Mouse (Mus musculus): ENCODE results near the gene Chrdl2. TPM values are rescaled to one million over a fixed set of nuclear protein-coding genes. Genes with fewer than 3 reads are reported as not detected.

The Chrdl2 gene
- polyA plus RNA-seq, 1 experiment from 2014 or later, result 0.48 TPM

DNA sequence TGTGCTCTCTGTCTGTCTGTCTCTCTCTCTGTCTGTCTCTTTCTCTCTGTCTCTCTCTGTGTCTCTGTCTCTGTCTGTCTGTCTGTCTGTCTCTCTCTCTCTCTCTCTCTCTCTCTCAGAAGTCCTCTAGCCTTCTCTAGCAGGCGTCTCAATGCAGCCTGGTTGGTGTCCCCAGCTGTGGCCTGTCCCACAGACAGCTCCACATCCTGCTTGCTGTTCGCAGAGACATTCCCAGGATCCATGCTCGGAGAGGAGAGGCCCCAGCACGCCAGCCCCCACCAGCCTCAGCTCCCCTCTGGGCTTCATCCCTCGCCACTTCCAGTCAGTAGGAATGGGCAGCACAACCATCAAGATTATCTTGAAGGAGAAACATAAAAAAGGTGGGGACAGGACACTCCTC, 21.4 kb downstream of the Chrdl2 start:
- no peak overlapping the region for H3K4me3 ChIP-seq (ENCODE audit: low read depth, low read length)

DNA sequence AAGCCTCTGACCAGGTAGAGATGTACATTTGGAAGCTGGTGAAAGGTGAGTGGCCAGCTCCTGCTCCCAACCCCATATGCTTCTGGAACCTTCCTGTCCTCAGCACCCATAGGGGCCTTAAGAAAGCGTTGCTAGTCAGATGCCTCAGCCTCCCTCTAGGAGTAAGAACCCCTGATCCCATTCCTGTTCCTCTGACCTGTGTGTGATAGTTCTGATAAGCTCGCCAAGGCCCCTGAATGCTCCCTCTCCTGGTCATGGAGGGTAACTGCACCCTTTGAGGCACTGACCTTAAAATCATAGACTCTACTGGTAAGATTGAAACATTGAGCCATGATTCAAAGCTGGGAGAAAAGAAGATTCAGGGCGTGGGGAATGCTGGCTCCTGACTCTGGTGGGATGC, 23.3 kb downstream of the Chrdl2 start:
- H3K4me2 ChIP-seq (ENCODE audit: low read length), result no peak overlapping the region
- no peak overlapping the region for H3K4me3 ChIP-seq (ENCODE audit: low read depth, low read length)
- H3K9me3 ChIP-seq (replicated peaks; ENCODE audit: control insufficient read depth, low read length, poor library complexity, severe bottlenecking), result no peaks in the 10 kb centered on the region
- H3K27ac ChIP-seq (ENCODE audit: low read length), result no peak overlapping the region
- H3K27me3 ChIP-seq (ENCODE audit: control insufficient read depth, insufficient read depth, low read depth, low read length), result no peaks in the 10 kb centered on the region
- WGBS, result 37% methylated on average over 3 of the region's 3 CpGs
- H3K36me3 ChIP-seq (ENCODE audit: control insufficient read depth, insufficient read depth, low read length), result no peaks in the 10 kb centered on the region
- H3K4me1 ChIP-seq (ENCODE audit: control insufficient read depth, insufficient read depth, low read length), result no peaks in the 10 kb centered on the region
- ATAC-seq, result no peak
- H3K9ac ChIP-seq (ENCODE audit: low read depth, low read length), result no peak overlapping the region

More for the DNA sequence above, 21.4 kb downstream of the Chrdl2 start:
- Histone ChIP-seq H3K27me3 (ENCODE audit: control insufficient read depth, insufficient read depth, low read depth, low read length) (no peaks in the 10 kb centered on the region), H3K4me1 (ENCODE audit: control insufficient read depth, insufficient read depth, low read length) (no peaks in the 10 kb centered on the region), H3K9me3 (replicated peaks; ENCODE audit: control insufficient read depth, low read length, poor library complexity, severe bottlenecking) (0 out of 2 replicates have a peak, but pooled peaks cover 2% of the 10 kb centered on the region), H3K36me3 (ENCODE audit: control insufficient read depth, insufficient read depth, low read length) (no peaks in the 10 kb centered on the region), H3K9ac (ENCODE audit: low read depth, low read length) (no peak overlapping the region), H3K27ac (ENCODE audit: low read length) (no peak overlapping the region), H3K4me2 (ENCODE audit: low read length) (no peak overlapping the region)
- no peak for ATAC-seq
- 73% methylated on average over 5 of the region's 5 CpGs for WGBS

DNA sequence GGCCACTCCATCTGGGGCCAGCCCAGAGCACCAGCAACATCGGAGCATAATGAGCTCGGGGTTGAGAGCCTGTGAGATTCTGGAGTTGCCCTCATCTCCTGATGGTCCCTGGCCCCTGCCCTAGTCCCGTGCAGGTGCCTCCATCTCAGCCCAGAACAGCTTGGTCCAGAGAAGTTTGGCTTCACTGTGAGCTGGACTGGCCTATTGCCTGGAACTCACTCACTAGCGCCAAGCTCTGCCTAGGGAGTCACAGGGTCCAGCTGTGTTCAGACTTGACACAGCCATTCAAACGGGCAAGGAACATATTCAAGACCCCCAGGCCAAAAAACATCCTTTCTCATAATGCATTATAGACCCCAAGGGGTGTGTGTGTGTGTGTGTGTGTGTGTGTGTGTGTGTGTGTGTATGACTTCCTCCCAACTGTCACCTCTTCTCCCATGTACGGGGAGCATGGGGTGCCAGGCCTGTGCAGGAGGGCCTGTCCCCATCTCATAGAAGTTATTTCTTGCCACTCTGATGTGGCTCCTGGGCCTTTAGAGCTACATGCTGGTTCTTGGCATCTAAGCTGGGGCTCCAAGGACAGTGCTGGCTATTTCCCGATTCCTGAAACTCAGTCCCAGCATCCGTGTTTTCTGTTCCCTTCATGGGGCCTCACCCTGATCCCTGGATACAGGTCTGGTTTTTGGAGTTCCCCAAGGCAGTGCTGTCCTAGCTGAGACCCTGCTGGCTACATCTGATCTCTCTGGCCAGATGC, 25.2 kb downstream of the Chrdl2 start:
- Histone ChIP-seq H3K4me1 (ENCODE audit: control insufficient read depth, insufficient read depth, low read length) (no peaks in the 10 kb centered on the region), H3K9me3 (replicated peaks; ENCODE audit: control insufficient read depth, low read length, poor library complexity, severe bottlenecking) (no peaks in the 10 kb centered on the region), H3K4me3 (ENCODE audit: low read depth, low read length) (no peak overlapping the region), H3K27ac (ENCODE audit: low read length) (no peak overlapping the region), H3K36me3 (ENCODE audit: control insufficient read depth, insufficient read depth, low read length) (no peaks in the 10 kb centered on the region), H3K4me2 (ENCODE audit: low read length) (no peak overlapping the region), H3K9ac (ENCODE audit: low read depth, low read length) (no peak overlapping the region), H3K27me3 (ENCODE audit: control insufficient read depth, insufficient read depth, low read depth, low read length) (no peaks in the 10 kb centered on the region)
- WGBS, result 82% methylated on average over 8 of the region's 8 CpGs
- no peak for ATAC-seq

DNA sequence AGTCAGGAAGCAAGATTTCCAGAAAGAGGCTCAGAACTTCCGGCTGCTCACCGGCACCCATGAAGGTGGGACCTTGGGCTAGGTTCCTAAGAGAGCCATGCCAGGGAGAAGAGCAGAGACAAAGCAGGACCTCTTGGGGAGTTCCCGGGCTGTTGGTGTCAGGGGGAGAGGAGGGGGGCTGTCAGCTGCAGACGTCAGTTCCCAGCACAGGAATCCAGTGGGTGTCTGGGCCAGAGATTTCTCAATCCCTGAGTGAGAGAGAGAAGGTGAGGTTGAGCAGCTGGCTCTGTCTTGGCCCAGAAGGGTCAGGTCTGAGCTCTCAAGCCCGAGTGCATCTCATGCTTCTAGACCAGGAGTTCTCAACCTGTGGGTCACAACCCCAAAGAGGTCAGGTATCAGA, 27.7 kb downstream of the Chrdl2 start:
- Histone ChIP-seq H3K9ac (ENCODE audit: low read depth, low read length) (no peak overlapping the region), H3K4me2 (ENCODE audit: low read length) (no peak overlapping the region), H3K27ac (ENCODE audit: low read length) (no peak overlapping the region), H3K9me3 (replicated peaks; ENCODE audit: control insufficient read depth, low read length, poor library complexity, severe bottlenecking) (no peaks in the 10 kb centered on the region), H3K36me3 (ENCODE audit: control insufficient read depth, insufficient read depth, low read length) (no peaks in the 10 kb centered on the region), H3K4me1 (ENCODE audit: control insufficient read depth, insufficient read depth, low read length) (no peaks in the 10 kb centered on the region), H3K27me3 (ENCODE audit: control insufficient read depth, insufficient read depth, low read depth, low read length) (no peaks in the 10 kb centered on the region), H3K4me3 (ENCODE audit: low read depth, low read length) (no peak overlapping the region)
- WGBS, result 67% methylated on average over 5 of the region's 5 CpGs
- ATAC-seq, result no peak

DNA sequence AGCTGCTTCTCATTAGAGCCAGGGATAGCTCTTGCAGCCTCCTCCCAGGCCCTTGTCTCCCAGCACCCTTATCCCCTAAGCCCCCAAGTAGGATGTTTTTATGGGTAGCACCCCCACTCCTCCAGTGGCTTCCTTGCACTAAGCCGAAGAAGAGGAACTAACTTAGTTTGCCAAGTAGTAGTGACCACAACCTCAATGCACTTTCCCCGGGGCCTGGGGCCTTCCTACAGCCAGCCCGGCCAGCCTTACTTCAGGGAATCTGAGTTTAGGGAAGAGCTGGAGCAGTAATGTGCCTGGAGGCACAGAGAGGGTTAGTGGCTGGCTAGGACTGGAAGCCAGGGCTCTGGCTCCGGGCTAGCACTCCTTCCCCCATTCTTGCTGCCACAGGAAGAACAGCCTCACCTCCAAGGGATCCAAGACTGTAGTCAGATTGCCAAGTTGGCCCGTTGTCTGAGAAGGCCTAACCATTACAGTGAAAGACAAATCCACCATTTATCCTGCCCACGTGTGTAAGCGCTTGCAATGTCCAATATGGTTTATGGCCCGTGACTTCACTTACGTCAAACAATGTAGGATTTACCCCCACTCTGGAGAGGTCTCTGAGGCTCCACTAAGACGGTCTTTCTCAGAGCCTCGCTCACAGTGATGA, 29.0 kb downstream of the Chrdl2 start:
- Histone ChIP-seq H3K4me2 (ENCODE audit: low read length) (no peak overlapping the region), H3K4me3 (ENCODE audit: low read depth, low read length) (no peak overlapping the region), H3K27me3 (ENCODE audit: control insufficient read depth, insufficient read depth, low read depth, low read length) (no peaks in the 10 kb centered on the region), H3K4me1 (ENCODE audit: control insufficient read depth, insufficient read depth, low read length) (no peaks in the 10 kb centered on the region), H3K9ac (ENCODE audit: low read depth, low read length) (no peak overlapping the region), H3K36me3 (ENCODE audit: control insufficient read depth, insufficient read depth, low read length) (no peaks in the 10 kb centered on the region), H3K27ac (ENCODE audit: low read length) (no peak overlapping the region), H3K9me3 (replicated peaks; ENCODE audit: control insufficient read depth, low read length, poor library complexity, severe bottlenecking) (no peaks in the 10 kb centered on the region)
- no peak for ATAC-seq
- 91% methylated on average over 11 of the region's 11 CpGs for WGBS

DNA sequence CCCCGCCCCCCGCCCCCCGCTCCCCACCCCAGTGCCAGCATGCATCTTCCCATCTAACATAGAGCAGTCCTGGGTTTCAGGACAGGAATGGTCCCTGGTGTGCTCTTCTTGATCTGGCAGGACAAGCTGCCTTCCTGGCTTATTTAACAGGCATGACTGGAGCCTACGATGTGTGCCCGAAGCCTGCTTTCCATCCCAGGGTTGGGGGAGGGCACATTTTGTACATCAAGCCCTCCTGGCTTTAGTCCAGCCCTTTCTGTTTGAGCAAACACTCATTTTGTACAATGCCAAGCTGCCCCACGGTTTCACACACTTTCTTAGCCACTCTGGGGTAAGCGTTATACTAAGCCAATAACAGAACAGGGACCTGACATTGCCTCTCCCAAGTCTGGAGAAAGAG, 30.1 kb downstream of the Chrdl2 start:
- H3K9me3 ChIP-seq (replicated peaks; ENCODE audit: control insufficient read depth, low read length, poor library complexity, severe bottlenecking), result no peaks in the 10 kb centered on the region
- no peaks in the 10 kb centered on the region for H3K36me3 ChIP-seq (ENCODE audit: control insufficient read depth, insufficient read depth, low read length)
- WGBS, result 68% methylated on average over 7 of the region's 7 CpGs
- no peak overlapping the region for H3K4me2 ChIP-seq (ENCODE audit: low read length)
- H3K9ac ChIP-seq (ENCODE audit: low read depth, low read length), result no peak overlapping the region
- H3K4me3 ChIP-seq (ENCODE audit: low read depth, low read length), result no peak overlapping the region
- no peaks in the 10 kb centered on the region for H3K4me1 ChIP-seq (ENCODE audit: control insufficient read depth, insufficient read depth, low read length)
- H3K27ac ChIP-seq (ENCODE audit: low read length), result no peak overlapping the region
- ATAC-seq, result no peak
- no peaks in the 10 kb centered on the region for H3K27me3 ChIP-seq (ENCODE audit: control insufficient read depth, insufficient read depth, low read depth, low read length)

DNA sequence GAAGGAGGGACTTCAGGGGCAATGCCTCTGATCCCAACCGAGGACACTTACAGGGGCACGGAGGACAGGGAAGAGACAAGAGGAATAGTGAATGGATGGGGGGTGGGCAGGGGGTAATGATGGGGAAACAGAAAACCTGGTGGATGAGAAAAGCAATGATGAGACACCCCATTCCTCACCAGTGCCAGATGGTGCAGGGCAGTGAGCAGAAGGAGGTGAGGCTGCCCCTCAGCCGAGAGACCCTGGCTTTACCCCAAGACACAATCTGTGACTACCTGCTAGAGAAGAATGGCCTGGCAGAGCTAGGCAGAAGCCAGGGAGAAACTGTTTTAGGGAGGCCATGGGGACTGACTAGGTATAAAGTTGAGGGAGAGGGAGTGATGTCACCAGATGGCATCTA, 30.5 kb downstream of the Chrdl2 start:
- no peak for ATAC-seq
- no peak overlapping the region for H3K27ac ChIP-seq (ENCODE audit: low read length)
- 72% methylated on average over 3 of the region's 3 CpGs for WGBS

DNA sequence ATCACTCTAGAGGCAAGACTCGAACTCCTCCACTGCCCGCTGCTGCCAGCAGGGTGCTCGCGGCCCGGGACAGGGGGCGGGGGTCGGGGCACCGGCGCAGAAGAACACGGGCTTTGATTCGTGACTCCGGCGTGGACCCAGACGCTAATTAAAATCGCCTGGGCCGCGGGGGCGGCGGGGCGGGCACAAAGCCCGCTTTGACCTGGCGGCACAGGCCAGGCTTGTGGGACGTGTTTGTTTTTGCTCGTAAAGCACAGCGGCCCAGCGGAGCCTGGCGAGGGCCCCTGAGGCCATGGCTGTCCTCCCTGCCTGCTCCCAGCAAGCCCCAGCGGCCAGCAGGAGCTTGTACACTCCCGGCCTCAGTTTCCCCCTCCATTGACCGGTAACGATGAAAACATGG, 36.1 kb downstream of the Chrdl2 start:
- Histone ChIP-seq H3K27me3 (ENCODE audit: control insufficient read depth, insufficient read depth, low read depth, low read length) (peaks cover 5% of the 10 kb centered on the region), H3K9ac (ENCODE audit: low read depth, low read length) (no peak overlapping the region), H3K4me2 (ENCODE audit: low read length) (no peak overlapping the region), H3K9me3 (replicated peaks; ENCODE audit: control insufficient read depth, low read length, poor library complexity, severe bottlenecking) (no peaks in the 10 kb centered on the region), H3K4me3 (ENCODE audit: low read depth, low read length) (no peak overlapping the region), H3K4me1 (ENCODE audit: control insufficient read depth, insufficient read depth, low read length) (no peaks in the 10 kb centered on the region), H3K27ac (ENCODE audit: low read length) (no peak overlapping the region), H3K36me3 (ENCODE audit: control insufficient read depth, insufficient read depth, low read length) (no peaks in the 10 kb centered on the region)
- no peak for ATAC-seq
- 13% methylated on average over 31 of the region's 31 CpGs for WGBS

More for the DNA sequence above, 30.5 kb downstream of the Chrdl2 start:
- no peaks in the 10 kb centered on the region for H3K9me3 ChIP-seq (replicated peaks; ENCODE audit: control insufficient read depth, low read length, poor library complexity, severe bottlenecking)
- H3K4me3 ChIP-seq (ENCODE audit: low read depth, low read length), result no peak overlapping the region
- H3K27me3 ChIP-seq (ENCODE audit: control insufficient read depth, insufficient read depth, low read depth, low read length), result no peaks in the 10 kb centered on the region
- no peaks in the 10 kb centered on the region for H3K36me3 ChIP-seq (ENCODE audit: control insufficient read depth, insufficient read depth, low read length)
- no peak overlapping the region for H3K9ac ChIP-seq (ENCODE audit: low read depth, low read length)
- no peaks in the 10 kb centered on the region for H3K4me1 ChIP-seq (ENCODE audit: control insufficient read depth, insufficient read depth, low read length)
- no peak overlapping the region for H3K4me2 ChIP-seq (ENCODE audit: low read length)

DNA sequence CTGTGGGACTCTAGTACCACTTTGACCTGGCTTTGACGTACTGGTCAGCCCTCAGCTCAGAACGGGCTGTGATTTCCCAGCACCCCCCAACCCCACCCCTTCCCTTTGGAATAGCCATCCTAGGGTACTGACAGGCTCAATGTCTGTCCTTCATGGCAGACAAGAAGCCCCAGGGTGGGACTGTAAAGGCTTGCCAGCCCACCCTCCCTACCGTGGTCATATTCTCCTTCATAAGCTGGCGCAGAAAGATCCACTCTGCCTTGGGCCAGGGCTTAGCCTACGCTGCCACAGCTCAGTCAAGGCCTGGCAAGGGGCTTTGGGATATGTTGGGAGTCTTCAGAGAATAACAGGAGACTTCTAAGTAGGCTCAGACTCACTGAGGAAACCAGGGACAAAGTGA, 37.1 kb downstream of the Chrdl2 start:
- Histone ChIP-seq H3K9ac (ENCODE audit: low read depth, low read length) (no peak overlapping the region), H3K27me3 (ENCODE audit: control insufficient read depth, insufficient read depth, low read depth, low read length) (peaks cover 5% of the 10 kb centered on the region), H3K27ac (ENCODE audit: low read length) (no peak overlapping the region), H3K36me3 (ENCODE audit: control insufficient read depth, insufficient read depth, low read length) (no peaks in the 10 kb centered on the region), H3K4me3 (ENCODE audit: low read depth, low read length) (no peak overlapping the region), H3K4me2 (ENCODE audit: low read length) (no peak overlapping the region), H3K9me3 (replicated peaks; ENCODE audit: control insufficient read depth, low read length, poor library complexity, severe bottlenecking) (no peaks in the 10 kb centered on the region), H3K4me1 (ENCODE audit: control insufficient read depth, insufficient read depth, low read length) (no peaks in the 10 kb centered on the region)
- no peak for ATAC-seq
- 91% methylated on average over 5 of the region's 5 CpGs for WGBS

All from midbrain, embryonic 16.5 days (tissue).